Mouse (Mus musculus): ENCODE results near the gene Daam2. TPM values are rescaled to one million over a fixed set of nuclear protein-coding genes. Genes with fewer than 3 reads are reported as not detected.
"Not testable (repeated sequence)": the region's sequence is repeated elsewhere in the genome, so short reads cannot be mapped to it uniquely, and the experiment has no call there.

Gene Daam2
- polyA plus RNA-seq, 1 experiment from 2014 or later = 4.7 TPM

DNA sequence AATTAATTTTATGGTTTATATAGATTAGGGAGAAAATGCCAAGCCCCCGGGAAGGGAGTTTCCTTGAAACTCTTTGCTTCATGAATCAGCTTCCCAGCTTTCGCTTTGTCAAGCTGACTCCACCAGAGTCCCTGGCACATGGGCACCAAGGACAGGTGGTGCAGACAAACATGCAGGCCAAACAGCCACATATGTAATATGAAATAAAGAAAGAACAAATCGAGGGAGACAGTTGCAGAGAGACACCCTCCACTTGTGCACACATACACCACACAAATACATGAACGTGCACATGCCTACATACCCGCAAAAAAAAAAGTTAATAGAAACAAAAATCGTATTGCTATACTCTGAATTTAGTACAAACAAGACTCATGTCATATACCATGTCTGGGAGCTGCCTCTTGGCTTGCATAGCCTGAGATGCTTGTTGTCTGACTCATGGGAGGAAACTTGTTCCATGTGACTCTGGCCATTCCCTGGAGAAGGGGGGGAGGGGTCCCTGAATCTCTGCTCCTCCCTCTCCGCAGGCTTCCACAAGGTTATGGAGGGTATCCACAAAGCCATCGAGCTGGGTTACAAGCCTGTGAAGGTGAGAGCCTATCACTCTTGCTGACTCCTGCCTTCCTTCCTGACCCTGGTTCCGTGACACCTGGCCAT lies 115.4 kb downstream of the Daam2 start:
- peak; percentile 40 for DNase-seq (ENCODE audit: low spot score)

DNA sequence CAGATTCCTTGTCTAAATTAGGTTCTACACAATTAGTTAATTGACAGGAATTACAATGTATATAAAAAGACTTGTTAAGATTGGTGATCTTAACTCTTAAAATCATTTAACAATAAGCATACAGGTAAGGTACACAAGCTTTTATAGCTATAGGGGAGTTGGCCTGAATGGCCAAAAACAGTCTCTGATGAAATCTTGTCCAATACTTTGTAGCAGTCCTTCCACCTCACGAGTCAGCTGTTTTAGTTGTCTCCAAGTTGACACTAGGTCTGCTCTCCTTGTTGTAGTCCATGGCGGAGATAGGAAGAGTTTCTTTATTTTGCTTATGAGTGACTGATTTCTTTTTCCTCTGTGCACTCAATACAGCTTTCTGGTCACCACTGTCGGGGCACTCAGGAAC lies 121.3 kb downstream of the Daam2 start:
- WGBS = 44% methylated on average over 3 of the region's 3 CpGs
- not testable (repeated sequence) for H3K4me1 ChIP-seq (replicated peaks; ENCODE audit: insufficient read depth, low read length); H3K9ac ChIP-seq (ENCODE audit: low read depth, low read length); H3K27me3 ChIP-seq (ENCODE audit: insufficient read depth, low read length); H3K36me3 ChIP-seq (ENCODE audit: insufficient read depth, low read length); ATAC-seq (replicated peaks; ENCODE audit: low FRiP score, low read depth); H3K9me3 ChIP-seq (replicated peaks; ENCODE audit: low read length); H3K4me2 ChIP-seq (ENCODE audit: low read length); H3K4me3 ChIP-seq (replicated peaks; ENCODE audit: low read depth, low read length); H3K27ac ChIP-seq; DNase-seq (ENCODE audit: low spot score)

More for the DNA sequence above, 115.4 kb downstream of the Daam2 start:
- peaks cover 12% of the 10 kb centered on the region; the same call in 1 of the 2 replicates for H3K36me3 ChIP-seq (ENCODE audit: insufficient read depth, low read length)
- H3K27ac ChIP-seq = no peak overlapping the region
- no peak overlapping the region for H3K4me3 ChIP-seq (replicated peaks; ENCODE audit: low read depth, low read length)
- peak; percentile 67 for ATAC-seq (replicated peaks; ENCODE audit: low FRiP score, low read depth)
- H3K4me2 ChIP-seq (ENCODE audit: low read length) = no peak overlapping the region
- H3K27me3 ChIP-seq (ENCODE audit: insufficient read depth, low read length) = no peaks in the 10 kb centered on the region
- TF ChIP-seq CTCF (IDR thresholded peaks at IDR 0.05; ENCODE audit: low read depth) = no peak
- 56% methylated on average over 8 of the region's 9 CpGs for WGBS
- no peak overlapping the region for H3K9ac ChIP-seq (ENCODE audit: low read depth, low read length)
- H3K4me1 ChIP-seq (replicated peaks; ENCODE audit: insufficient read depth, low read length) = 0 out of 2 replicates have a peak, but pooled peaks cover 3% of the 10 kb centered on the region
- no peaks in the 10 kb centered on the region for H3K9me3 ChIP-seq (replicated peaks; ENCODE audit: low read length)

- Histone ChIP-seq H3K27ac (no peak overlapping the region), H3K27me3 (ENCODE audit: insufficient read depth, low read length) (no peaks in the 10 kb centered on the region), H3K4me2 (ENCODE audit: low read length) (no peak overlapping the region), H3K4me1 (replicated peaks; ENCODE audit: insufficient read depth, low read length) (no peaks in the 10 kb centered on the region), H3K9ac (ENCODE audit: low read depth, low read length) (no peak overlapping the region), H3K4me3 (replicated peaks; ENCODE audit: low read depth, low read length) (no peak overlapping the region), H3K36me3 (ENCODE audit: insufficient read depth, low read length) (peaks cover 14% of the 10 kb centered on the region; the same call in 1 of the 2 replicates), H3K9me3 (replicated peaks; ENCODE audit: low read length) (no peaks in the 10 kb centered on the region)
- 64% methylated on average over 14 of the region's 14 CpGs for WGBS
- ATAC-seq (replicated peaks; ENCODE audit: low FRiP score, low read depth) = no peak
- no peak for DNase-seq (ENCODE audit: low spot score)
- TF ChIP-seq CTCF (IDR thresholded peaks at IDR 0.05; ENCODE audit: low read depth) = no peak
These were observed 123.6 kb downstream of the Daam2 start for GRCm38 (mm10) chr17:49440331-49441130.

GRCm38 (mm10) chr17:49439706-49440105 lies 124.4 kb downstream of the Daam2 start:
- Histone ChIP-seq H3K4me2 (ENCODE audit: low read length) (no peak overlapping the region), H3K4me1 (replicated peaks; ENCODE audit: insufficient read depth, low read length) (no peaks in the 10 kb centered on the region), H3K4me3 (replicated peaks; ENCODE audit: low read depth, low read length) (no peak overlapping the region), H3K9ac (ENCODE audit: low read depth, low read length) (no peak overlapping the region), H3K27ac (no peak overlapping the region), H3K36me3 (ENCODE audit: insufficient read depth, low read length) (peaks cover 21% of the 10 kb centered on the region), H3K9me3 (replicated peaks; ENCODE audit: low read length) (no peaks in the 10 kb centered on the region), H3K27me3 (ENCODE audit: insufficient read depth, low read length) (no peaks in the 10 kb centered on the region)
- 84% methylated on average over 4 of the region's 4 CpGs for WGBS
- no peak for TF ChIP-seq CTCF (IDR thresholded peaks at IDR 0.05; ENCODE audit: low read depth)
- DNase-seq (ENCODE audit: low spot score) (no peak), ATAC-seq (replicated peaks; ENCODE audit: low FRiP score, low read depth) (no peak)

- H3K4me1 ChIP-seq (replicated peaks; ENCODE audit: insufficient read depth, low read length) = no peaks in the 10 kb centered on the region
- DNase-seq (ENCODE audit: low spot score) (no peak), ATAC-seq (replicated peaks; ENCODE audit: low FRiP score, low read depth) (no peak)
- H3K9me3 ChIP-seq (replicated peaks; ENCODE audit: low read length) = no peaks in the 10 kb centered on the region
- no peak overlapping the region for H3K9ac ChIP-seq (ENCODE audit: low read depth, low read length)
- H3K27me3 ChIP-seq (ENCODE audit: insufficient read depth, low read length) = no peaks in the 10 kb centered on the region
- 73% methylated on average over 12 of the region's 12 CpGs for WGBS
- H3K4me2 ChIP-seq (ENCODE audit: low read length) = no peak overlapping the region
- H3K4me3 ChIP-seq (replicated peaks; ENCODE audit: low read depth, low read length) = no peak overlapping the region
- TF ChIP-seq CTCF (IDR thresholded peaks at IDR 0.05; ENCODE audit: low read depth) = no peak
- no peak overlapping the region for H3K27ac ChIP-seq
- peaks cover 21% of the 10 kb centered on the region for H3K36me3 ChIP-seq (ENCODE audit: insufficient read depth, low read length)
These were observed 125.1 kb downstream of the Daam2 start for GRCm38 (mm10) chr17:49438822-49439574.

- DNase-seq (ENCODE audit: low spot score) = not testable (repeated sequence)
These were observed 126.8 kb downstream of the Daam2 start for GRCm38 (mm10) chr17:49437306-49437705.

More at GRCm38 (mm10) chr17:49437306-49437705, 126.8 kb downstream of the Daam2 start:
- not testable (repeated sequence) for ATAC-seq (replicated peaks; ENCODE audit: low FRiP score, low read depth); H3K9me3 ChIP-seq (replicated peaks; ENCODE audit: low read length); H3K4me2 ChIP-seq (ENCODE audit: low read length); H3K9ac ChIP-seq (ENCODE audit: low read depth, low read length); H3K27me3 ChIP-seq (ENCODE audit: insufficient read depth, low read length); H3K27ac ChIP-seq; H3K4me3 ChIP-seq (replicated peaks; ENCODE audit: low read depth, low read length); H3K4me1 ChIP-seq (replicated peaks; ENCODE audit: insufficient read depth, low read length)
- H3K36me3 ChIP-seq (ENCODE audit: insufficient read depth, low read length) = peaks cover 21% of the 10 kb centered on the region
